Mouse (Mus musculus): ENCODE results near the gene H2-DMa.

The H2-DMa gene

DNA sequence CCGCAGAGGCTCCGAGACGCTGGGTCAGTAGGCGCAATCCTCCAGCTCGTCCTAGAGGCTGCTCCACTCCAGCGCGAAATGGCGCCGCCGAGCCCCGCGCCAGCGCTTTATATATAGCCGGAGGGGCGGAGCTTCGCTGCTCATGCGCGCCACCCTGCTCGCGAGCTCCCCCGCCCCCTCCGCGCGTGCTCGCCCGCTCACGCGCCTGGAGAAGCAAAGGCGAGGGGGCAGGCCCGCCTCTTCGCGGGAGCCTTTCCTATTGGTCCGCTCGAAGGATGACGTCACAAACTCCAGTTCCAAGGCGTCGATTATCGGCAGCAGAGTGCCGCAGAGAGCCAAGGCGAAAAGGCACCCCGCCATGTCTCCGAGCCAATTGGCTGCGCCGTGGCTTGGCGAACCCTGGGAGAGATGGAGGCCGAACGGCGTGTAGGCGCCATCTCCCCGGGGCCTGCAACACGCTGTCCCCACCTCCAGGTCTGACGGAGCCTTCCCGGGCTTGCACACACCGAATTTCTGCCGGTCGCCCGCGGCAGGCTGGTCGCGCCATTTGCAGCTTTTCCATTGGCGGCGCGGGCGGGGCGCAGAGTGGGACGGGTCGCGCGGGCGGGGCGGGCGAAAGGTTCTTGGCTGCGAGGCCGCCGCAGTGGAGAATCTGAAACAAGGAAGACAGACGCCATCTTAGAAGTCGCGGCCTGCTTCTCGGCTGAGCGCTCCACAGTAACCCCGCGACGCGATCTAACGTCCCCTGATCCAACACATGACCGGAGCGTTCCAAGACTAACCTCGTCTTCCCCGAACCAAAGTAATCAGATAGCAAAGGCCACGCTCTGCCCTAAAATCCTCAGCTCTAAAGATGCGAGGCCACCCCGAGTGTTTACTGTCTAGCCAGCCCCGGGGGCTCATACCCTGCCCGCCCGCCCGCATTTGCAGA lies at the start of gene H2-DMa:
Gene H2-DMa, plus strand, starts transcription at position 293 of the 931 bp plus-strand sequence.
- DNase-seq (ENCODE audit: low spot score) = peak; percentile 98

DNA sequence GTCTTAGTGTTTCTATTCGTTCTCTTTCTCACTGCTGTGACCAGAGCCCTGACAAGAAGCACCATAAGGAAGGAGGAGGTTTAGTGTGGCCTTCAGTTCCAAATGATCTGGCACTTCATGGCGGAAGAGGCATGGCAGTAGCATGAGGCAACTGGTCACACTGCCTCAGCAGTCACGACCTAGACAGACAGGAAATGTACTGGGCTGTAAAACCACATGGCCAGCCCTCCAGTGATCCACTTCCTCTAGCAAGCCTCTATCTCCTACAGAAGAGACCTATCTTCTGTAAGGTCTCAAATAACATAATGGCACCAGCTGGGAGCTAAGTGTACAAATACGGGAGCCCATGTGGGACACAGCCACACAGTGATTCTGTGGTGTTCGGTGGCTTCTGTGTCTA lies 47.2 kb upstream of the H2-DMa start:
- no peak for DNase-seq (ENCODE audit: low spot score)

DNA sequence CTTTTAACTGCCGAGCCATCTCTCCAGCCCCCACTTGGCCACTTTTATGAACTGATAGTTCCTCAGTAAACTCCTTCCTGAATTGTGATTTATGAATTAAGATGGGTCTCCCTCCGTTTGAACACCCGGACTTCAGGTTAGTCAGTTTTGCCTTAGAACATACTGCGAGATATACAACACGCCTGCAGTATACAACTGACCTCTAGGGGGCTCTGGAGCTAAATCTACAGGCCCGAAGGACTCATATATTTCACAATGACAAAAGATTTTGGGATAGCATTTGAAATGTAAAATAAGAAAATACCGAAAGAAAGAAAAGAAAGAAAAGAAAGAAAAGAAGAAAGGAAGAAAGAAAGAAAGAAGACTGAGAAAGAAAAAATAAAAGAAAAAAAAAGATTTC lies 44.1 kb upstream of the H2-DMa start:
- DNase-seq (ENCODE audit: low spot score) = peak; percentile 56

DNA sequence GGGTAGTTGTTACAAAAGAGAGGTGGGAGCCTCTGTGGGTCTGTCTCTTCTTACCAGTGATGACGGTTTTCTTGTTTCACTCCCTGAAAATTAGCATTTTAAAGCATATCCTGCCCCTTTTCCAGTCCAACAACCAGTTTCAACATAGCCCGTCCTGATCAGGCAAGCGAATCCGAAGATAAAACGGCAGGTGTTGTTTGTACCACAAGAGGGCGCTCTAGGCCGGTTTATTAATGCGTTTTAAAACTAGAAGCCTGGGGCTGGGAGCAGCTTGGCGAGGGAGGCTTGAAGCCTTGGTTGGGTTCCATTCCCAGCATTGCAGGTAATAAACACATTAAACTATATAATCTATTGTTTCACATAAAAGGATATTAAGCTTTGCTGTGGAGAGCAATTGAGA lies 41.8 kb upstream of the H2-DMa start:
- peak; percentile 63 for DNase-seq (ENCODE audit: low spot score)

DNA sequence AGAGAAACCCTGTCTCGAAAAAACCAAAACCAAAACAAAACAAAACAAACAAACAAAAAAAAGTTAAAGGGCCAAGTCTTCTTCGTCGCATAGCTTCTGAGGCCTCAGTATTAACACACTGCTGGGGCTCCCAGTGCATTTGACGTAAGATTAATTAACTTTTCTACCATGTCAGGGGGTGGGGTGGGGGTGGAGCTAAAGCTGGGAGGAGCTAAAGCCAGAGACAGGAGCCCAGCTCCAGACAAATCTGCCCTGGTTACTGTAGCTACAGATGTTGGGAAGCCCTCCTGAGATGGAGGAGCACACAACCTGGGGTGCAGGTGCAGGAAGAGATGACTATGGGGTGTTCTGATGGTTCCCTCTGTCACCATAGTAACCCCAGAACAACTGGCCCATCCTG lies 41.2 kb upstream of the H2-DMa start:
- DNase-seq (ENCODE audit: low spot score) = no peak

DNA sequence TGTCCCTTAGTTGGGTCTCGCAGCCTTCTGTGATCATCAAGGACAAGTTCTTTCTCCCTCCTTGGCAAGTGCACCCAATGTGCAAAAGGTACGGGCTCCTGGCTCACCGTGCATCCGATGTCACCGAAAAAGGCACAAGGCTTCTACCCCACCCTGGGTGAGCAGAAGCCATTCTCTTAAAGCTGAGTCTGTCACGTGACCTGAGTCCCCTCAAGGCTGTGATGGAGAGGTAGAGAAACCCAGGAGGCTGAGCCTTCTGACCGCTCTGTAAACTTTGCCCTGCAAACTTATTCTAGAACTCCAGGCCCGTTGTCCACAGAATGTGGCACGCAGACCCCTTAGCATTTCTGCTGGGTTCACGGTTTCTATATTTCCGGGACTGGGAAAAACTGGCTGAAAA lies 40.3 kb upstream of the H2-DMa start:
- DNase-seq (ENCODE audit: low spot score) = no peak

DNA sequence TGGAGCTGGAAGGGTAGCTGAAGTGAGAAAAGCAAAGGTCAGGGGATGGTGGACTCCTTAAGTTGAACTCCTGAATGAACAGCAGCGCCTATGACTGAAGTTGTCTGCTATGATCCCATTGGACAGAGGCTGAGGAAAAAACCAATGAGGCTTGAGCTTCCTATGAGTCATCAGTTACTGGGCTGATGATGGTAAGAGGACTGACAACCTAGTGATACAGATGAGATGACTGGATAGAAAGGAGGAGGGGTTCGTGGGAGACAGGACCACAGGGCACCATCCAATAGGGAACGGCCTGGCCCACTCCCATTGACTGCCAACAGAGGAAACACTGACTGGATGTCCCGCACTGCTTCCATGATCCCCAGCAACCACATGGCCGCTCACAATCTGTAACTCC lies 39.7 kb upstream of the H2-DMa start:
- DNase-seq (ENCODE audit: low spot score) = no peak

DNA sequence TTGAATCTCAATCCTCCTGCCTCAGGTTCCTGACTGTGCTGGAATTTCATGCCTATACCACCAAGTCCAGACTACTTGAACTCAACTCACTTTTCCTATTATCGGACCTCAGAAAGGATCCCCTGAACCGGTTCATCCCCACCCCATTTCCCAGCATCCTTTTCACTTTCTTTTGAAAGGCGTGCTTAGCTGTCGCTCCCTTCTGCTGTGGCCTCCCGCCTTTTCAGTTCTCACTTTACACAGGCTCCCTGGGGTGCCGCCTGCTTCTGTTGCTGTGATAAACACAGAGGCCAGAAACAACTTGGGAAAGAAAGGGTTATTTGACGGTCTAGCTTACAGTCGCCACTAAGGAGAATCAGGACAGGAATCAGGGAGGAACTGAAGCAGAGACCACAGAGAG lies 36.2 kb upstream of the H2-DMa start:
- no peak for DNase-seq (ENCODE audit: low spot score)

DNA sequence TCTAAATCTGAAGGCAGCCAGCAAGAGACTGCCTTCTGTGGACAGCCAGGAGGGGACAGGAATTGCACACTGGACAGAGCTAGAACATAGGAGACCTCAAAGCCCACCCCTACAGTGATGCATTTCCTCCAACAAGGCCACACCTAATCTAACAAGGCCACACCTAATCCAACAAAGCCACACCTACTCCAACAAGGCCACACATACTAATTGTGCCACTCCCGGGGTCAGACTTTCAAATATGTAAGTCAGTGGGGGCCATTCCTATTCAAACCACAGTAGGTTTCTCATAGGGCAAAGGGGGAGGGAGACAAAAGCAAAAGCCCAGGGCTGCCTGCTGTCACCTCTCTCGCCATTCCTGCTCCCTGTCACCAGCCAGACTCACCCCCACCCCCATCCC lies 32.0 kb upstream of the H2-DMa start:
- no peak for DNase-seq (ENCODE audit: low spot score)

DNA sequence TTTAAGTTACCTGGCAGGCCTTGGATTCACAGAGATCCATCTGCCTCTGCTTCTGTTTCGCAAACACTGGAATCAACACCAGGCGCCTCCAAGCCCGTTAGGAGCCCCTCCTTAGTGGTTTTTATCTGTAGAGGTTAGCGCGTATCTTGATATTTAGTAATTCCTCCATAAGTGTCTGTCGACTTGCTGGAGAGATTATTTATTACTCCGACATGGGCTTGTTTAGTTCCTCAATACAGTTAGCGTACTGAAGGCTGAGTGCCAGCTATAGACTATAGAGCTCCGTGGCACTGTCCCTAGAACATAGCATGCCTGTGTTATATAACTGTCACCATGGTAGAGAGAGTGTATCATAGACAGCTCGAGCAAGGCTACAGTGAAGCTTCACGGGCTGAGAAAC lies 31.2 kb upstream of the H2-DMa start:
- DNase-seq (ENCODE audit: low spot score) = no peak

DNA sequence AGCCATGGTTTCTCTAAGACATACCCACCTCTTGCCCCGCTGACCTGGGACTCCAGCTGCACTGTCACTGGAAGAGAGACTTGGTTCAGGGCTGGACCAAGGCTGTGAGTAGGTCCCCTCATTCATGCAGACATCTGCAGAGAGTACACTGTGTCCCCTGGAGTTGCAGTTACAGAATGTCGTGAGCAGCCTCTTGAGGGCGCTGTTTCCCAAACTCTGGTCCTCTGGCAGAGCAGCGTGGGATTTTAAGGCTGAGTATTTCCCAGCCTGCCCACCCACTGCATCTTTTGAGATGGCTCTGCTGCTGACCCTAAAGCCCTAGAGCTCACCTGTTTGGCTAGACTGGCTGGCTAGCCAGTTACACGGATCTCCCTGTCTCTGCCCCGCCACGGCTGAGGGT lies 28.4 kb upstream of the H2-DMa start:
- DNase-seq (ENCODE audit: low spot score) = peak; percentile 48

DNA sequence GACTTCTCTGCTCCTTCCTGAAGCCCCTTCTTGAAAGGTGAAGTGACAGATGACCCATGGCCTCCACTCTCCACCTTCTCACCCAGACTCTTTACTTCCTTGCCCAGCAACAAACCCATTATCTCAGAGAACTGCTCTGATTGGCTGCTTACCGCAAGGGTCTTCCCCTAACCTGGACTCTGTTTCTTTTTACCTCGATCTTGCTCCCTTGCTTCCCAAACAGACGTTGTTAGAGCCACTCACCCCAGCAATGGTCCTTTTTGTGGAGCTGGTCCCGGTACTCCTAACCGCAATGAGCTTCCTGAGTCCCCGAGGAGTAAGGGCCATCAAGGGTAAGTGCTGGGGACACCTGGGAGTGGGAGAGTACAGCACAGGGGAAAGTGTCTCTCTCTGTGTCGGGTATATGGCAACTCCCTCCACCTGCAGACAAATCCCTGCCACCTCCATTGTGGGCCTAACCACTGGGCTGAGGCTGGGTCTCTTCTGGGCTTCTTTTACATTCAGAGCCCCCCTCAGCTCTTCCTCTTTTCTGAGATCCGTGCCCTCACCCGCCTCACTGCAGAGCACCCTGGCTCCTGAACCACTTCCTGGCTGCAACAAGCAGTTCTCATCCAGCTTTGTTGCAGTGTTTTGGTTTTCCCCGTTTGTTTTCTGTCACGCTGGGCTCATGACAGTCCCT lies 27.0 kb upstream of the H2-DMa start, which contains the start of gene H2-Oa:
Gene H2-Oa, plus strand, starts transcription at position 144 of the 679 bp plus-strand sequence.
- DNase-seq (ENCODE audit: low spot score) = no peak

DNA sequence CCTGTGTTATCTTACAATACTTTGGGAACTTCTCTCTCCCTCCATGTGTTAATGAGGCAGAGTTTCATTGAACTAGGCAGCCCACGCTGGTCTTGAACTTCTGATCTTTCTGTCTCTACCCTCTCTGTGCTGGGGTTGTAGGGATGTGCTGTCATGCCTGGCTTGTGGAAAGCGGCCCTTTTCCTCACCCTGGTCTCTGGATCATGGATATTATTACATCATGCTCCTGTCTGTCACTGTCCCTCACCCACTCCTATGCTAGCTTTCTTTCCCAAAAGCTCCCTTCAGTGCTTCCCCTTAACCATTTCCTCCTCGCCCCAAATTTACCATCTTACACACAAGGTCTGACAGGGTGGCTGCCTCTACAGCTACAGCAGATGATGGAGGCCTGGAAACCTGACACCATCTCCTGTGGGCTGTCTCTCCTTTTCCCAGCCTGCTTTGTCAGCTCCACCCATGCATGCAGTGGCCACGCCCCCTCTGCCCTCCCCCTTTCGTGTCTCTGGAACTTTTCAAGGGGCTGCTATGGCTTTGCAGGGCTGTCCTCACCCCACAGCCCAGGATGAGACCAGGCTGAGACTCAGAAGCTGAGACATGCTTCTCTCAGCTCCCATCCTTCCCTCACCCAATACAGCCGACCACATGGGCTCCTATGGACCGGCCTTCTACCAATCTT lies 26.0 kb upstream of the H2-DMa start:
- DNase-seq (ENCODE audit: low spot score) = no peak

DNA sequence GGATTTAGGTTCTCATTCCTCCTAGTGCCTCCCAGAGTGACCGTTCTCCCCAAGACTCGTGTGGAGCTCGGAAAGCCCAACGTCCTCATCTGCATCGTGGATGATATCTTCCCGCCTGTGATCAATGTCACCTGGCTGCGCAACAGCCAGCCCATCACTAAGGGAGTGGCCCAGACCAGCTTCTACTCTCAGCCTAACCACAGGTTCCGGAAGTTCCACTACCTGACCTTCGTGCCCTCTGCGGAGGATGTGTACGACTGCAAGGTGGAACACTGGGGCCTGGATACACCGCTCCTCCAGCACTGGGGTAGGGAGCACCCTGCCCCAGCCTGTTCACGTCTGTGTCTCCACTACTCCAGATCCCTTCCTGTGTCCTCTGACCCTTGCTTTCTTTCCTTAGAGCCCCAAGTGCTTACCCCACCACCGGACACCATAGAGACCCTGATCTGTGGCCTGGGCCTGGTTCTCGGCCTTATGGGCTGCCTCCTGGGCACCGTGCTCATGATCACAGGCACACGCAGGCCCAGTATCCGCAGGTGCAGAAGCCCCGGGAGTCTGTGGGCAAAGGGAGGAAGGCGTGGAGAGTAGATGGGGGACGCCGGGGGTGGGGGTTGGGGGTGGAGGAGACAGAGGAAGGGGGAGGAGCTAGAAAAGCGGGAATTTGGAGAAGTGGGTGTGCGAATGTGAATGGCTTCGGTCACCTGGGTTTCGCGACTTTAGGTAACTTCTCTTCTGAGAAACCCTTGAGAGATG lies 24.9 kb upstream of the H2-DMa start:
- DNase-seq (ENCODE audit: low spot score) = no peak

DNA sequence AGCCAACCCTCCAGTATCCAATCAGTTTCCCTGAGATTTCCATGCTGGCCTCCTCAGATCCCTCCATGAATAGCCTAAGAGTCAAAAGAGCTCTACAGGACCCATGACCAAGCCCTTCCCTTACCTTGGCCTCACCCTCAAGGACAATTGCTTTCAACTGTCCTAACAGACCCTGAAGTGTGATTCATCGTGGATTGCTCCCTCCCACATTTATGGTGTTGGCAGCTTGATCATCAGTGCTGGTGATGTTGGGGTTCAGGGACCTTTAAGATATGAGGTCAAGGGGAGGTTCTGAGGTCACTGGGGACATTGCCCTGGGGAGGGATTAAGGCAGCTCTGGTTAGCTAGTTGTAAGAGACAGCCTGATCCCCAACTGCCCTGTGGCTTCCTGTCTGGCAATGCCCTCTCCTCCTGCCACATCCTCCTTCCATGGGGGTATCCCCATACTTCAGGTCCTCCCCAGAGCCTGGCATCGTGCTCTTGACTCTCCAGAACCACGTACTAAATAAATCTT lies 22.8 kb upstream of the H2-DMa start:
- DNase-seq (ENCODE audit: low spot score) = no peak

DNA sequence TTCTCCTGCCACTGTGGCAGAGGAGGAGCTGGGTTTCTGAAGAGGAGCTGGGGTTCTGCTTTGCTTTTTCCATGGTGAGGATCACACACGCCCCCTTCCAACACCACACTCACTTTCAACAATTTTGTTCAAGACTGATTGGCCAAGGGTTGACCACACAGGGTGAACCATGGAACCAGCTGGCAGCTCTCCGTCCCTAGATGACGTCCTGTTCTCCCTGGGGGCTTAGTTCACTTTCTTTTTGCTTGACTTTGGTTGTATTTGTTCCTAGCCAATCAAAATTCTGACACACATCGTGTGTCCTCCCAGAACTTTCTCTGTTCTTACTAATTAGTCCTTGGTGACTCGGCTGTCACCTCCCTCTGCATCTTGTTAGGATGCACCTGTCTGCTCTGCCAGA lies 22.1 kb upstream of the H2-DMa start:
- DNase-seq (ENCODE audit: low spot score) = no peak

DNA sequence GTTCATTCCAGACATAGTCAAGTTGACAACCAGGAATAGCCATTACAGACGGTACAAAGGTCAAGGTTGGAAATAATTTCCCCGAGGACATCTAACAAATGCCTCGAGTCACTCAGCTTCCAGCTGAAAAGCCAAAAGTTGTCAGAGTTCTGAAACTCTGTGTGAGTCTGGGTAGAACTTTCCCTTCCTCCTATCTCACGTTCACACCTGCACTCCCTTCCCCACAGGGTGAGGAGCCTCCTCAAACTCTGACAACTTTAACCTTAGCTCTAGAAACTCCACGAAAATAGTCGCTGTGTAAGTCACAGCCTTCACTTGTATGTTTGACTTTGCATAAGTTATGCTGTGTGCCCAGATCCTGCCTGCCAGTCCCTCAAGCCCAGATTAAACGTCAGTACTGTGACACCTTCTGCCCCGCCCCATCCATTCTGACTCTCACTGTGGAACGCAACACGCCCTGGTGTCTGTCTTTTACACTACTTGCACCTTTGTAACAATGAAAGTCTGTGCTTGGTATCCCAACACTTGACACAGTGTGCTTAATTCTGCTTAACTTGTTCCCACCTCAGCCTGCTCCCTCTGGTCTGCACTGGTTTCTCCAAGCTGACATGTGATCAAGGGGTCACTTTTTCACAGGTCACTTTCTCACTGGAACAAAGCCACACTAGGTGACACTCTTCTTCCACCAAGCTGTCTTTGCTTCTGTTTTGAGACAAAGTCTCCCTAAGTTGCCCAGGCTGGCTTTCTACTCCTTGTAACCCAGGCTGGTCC lies 20.4 kb upstream of the H2-DMa start:
- DNase-seq (ENCODE audit: low spot score) = no peak

DNA sequence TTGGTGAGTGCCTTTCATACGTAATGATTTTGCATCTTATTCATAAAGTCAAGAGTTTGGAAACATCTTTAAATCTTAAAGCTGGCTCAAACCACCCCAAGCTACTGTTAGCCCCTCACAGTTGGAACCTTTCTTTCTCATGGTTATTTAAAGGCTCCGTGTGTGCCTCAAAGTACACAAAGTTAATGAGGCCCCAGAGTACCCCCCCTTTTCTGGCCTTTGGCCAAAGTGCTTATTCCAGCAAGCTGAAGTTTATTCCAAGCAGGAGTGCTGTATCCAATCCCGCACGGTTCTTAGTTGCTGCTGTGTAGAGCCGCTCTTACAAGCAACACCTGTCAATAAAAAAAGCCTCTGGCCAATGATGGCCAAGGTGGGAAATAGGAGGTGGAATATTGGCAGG lies 19.8 kb upstream of the H2-DMa start:
- DNase-seq (ENCODE audit: low spot score) = no peak

DNA sequence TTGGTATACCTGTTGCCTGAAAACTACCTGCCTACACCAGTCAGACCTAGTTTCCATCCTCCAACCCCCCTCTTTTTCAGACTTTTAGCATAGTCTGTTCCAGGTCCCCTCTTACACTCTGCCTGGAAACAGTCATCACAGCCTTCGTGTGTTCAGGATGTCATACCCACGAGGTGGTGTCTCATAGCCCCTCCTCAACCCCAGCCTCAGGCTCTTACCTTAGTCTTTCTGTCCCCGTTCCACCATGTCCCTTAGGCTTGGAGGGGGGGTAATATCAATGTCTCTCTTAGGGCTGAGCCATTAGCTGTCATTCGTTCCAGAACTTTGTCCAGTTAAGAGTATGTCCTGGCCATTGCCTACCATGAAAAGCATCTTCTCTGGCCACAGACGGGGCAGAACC lies 18.2 kb upstream of the H2-DMa start:
- DNase-seq (ENCODE audit: low spot score) = no peak

DNA sequence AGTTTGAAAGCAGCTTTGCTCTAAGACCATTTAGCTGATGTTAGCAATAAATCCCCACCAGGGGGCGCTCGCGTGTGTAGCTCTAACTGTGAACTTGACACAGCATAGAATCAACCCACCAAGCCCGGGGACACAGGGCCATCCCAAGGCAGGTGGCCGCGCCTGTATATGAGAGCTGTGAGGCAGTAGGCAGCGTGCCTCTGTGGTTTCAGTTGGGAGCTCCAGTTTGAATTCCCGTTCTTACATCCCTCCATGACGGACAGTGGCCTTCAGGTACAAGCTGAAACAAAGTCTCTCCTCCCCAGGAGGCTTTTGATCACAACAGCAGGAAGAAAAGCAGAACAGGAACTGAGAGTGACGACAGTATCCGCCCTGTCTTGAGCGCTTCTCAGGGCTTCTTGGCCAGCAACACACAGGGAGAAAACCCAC lies 17.7 kb upstream of the H2-DMa start:
- DNase-seq (ENCODE audit: low spot score) = peak; percentile 76

DNA sequence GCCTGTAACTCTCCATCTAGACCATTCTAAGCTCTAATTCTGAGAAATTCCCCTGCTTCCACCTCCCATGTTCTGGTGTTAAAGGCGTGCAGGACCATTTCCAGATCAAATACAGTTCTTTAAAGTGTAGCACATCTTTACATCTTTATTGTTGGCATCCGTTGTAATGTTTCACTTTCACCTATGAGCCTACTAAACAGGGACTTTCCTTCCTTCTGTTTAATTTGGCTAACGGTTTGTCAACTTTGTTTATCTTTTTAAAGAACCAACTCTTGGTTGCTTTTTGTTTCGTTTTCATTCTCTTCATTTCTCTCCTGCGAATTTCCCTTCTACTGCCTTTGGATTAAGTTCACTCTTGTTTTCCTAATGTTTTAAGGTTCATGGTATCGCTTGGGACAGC lies 16.5 kb upstream of the H2-DMa start:
- DNase-seq (ENCODE audit: low spot score) = no peak

All from testis, postnatal 14 days (tissue).